Mouse (Mus musculus): ENCODE data around the gene Nrxn2. TPM values are rescaled to one million over a fixed set of nuclear protein-coding genes. Genes with fewer than 3 reads are reported as not detected.
A peak's percentile ranks its signal among the peaks of the same experiment; 100 is the strongest.

The Nrxn2 gene
- polyA plus RNA-seq, 1 experiment, result 6.4 TPM

- H3K36me3 ChIP-seq (ENCODE audit: control insufficient read depth, insufficient read depth, low read length), result no peaks in the 10 kb centered on the region
- H3K4me1 ChIP-seq (ENCODE audit: control insufficient read depth, insufficient read depth, low read length), result no peaks in the 10 kb centered on the region
- H3K27me3 ChIP-seq (replicated peaks; ENCODE audit: control insufficient read depth, insufficient read depth, low read length), result no peaks in the 10 kb centered on the region; the same call in 1 of the 2 replicates
- H3K4me3 ChIP-seq (ENCODE audit: insufficient read depth, low read depth, low read length), result no peak overlapping the region
- WGBS, result 7% methylated on average over 38 of the region's 38 CpGs
- no peak overlapping the region for H3K27ac ChIP-seq (ENCODE audit: insufficient read depth, low read depth, low read length)
- TF ChIP-seq CTCF (conservative IDR thresholded peaks at IDR 0.05; ENCODE audit: insufficient read depth, insufficient read length, low read depth, low read length) (no peak), POLR2A (IDR thresholded peaks at IDR 0.05; ENCODE audit: low read depth, low read length) (no peak)
- DNase-seq, result no peak
These were observed 80.0 kb downstream of the Nrxn2 start for GRCm38 (mm10) chr19:6498350-6499131.

- no peaks in the 10 kb centered on the region for H3K36me3 ChIP-seq (ENCODE audit: control insufficient read depth, insufficient read depth, low read length)
- DNase-seq, result no peak
- no peaks in the 10 kb centered on the region for H3K4me1 ChIP-seq (ENCODE audit: control insufficient read depth, insufficient read depth, low read length)
- TF ChIP-seq CTCF (conservative IDR thresholded peaks at IDR 0.05; ENCODE audit: insufficient read depth, insufficient read length, low read depth, low read length), result no peak
- no peak for TF ChIP-seq POLR2A (IDR thresholded peaks at IDR 0.05; ENCODE audit: low read depth, low read length)
- no peak overlapping the region for H3K27ac ChIP-seq (ENCODE audit: insufficient read depth, low read depth, low read length)
- H3K27me3 ChIP-seq (replicated peaks; ENCODE audit: control insufficient read depth, insufficient read depth, low read length), result no peaks in the 10 kb centered on the region; the same call in 1 of the 2 replicates
- H3K4me3 ChIP-seq (ENCODE audit: insufficient read depth, low read depth, low read length), result no peak overlapping the region
- WGBS, result 61% methylated on average over 6 of the region's 6 CpGs
These were observed 81.5 kb downstream of the Nrxn2 start for GRCm38 (mm10) chr19:6499860-6500635.

GRCm38 (mm10) chr19:6500636-6501025 is 82.1 kb downstream of the Nrxn2 start:
- no peaks in the 10 kb centered on the region; the same call in 1 of the 2 replicates for H3K27me3 ChIP-seq (replicated peaks; ENCODE audit: control insufficient read depth, insufficient read depth, low read length)

GRCm38 (mm10) chr19:6502035-6502541 is 83.6 kb downstream of the Nrxn2 start:
- TF ChIP-seq POLR2A (IDR thresholded peaks at IDR 0.05; ENCODE audit: low read depth, low read length), result no peak
- no peak for TF ChIP-seq CTCF (conservative IDR thresholded peaks at IDR 0.05; ENCODE audit: insufficient read depth, insufficient read length, low read depth, low read length)

More at GRCm38 (mm10) chr19:6500636-6501025, 82.1 kb downstream of the Nrxn2 start:
- no peak overlapping the region for H3K27ac ChIP-seq (ENCODE audit: insufficient read depth, low read depth, low read length)
- no peak overlapping the region for H3K4me3 ChIP-seq (ENCODE audit: insufficient read depth, low read depth, low read length)
- DNase-seq, result no peak
- TF ChIP-seq POLR2A (IDR thresholded peaks at IDR 0.05; ENCODE audit: low read depth, low read length), result no peak
- no peak for TF ChIP-seq CTCF (conservative IDR thresholded peaks at IDR 0.05; ENCODE audit: insufficient read depth, insufficient read length, low read depth, low read length)
- WGBS, result 31% methylated on average over 2 of the region's 2 CpGs
- no peaks in the 10 kb centered on the region for H3K36me3 ChIP-seq (ENCODE audit: control insufficient read depth, insufficient read depth, low read length)
- H3K4me1 ChIP-seq (ENCODE audit: control insufficient read depth, insufficient read depth, low read length), result no peaks in the 10 kb centered on the region

GRCm38 (mm10) chr19:6502543-6503319 is 84.2 kb downstream of the Nrxn2 start:
- DNase-seq, result peak; percentile 62
- H3K4me1 ChIP-seq (ENCODE audit: control insufficient read depth, insufficient read depth, low read length), result no peaks in the 10 kb centered on the region
- H3K36me3 ChIP-seq (ENCODE audit: control insufficient read depth, insufficient read depth, low read length), result no peaks in the 10 kb centered on the region
- H3K27ac ChIP-seq (ENCODE audit: insufficient read depth, low read depth, low read length), result no peak overlapping the region
- TF ChIP-seq CTCF (conservative IDR thresholded peaks at IDR 0.05; ENCODE audit: insufficient read depth, insufficient read length, low read depth, low read length) (no peak), POLR2A (IDR thresholded peaks at IDR 0.05; ENCODE audit: low read depth, low read length) (no peak)
- H3K4me3 ChIP-seq (ENCODE audit: insufficient read depth, low read depth, low read length), result peak overlapping the region; percentile 6; the same call in 1 of the 2 replicates
- no peaks in the 10 kb centered on the region for H3K27me3 ChIP-seq (replicated peaks; ENCODE audit: control insufficient read depth, insufficient read depth, low read length)
- 5% methylated on average over 20 of the region's 20 CpGs for WGBS

More at GRCm38 (mm10) chr19:6502035-6502541, 83.6 kb downstream of the Nrxn2 start:
- Histone ChIP-seq H3K36me3 (ENCODE audit: control insufficient read depth, insufficient read depth, low read length) (no peaks in the 10 kb centered on the region), H3K4me1 (ENCODE audit: control insufficient read depth, insufficient read depth, low read length) (no peaks in the 10 kb centered on the region), H3K4me3 (ENCODE audit: insufficient read depth, low read depth, low read length) (no peak overlapping the region), H3K27me3 (replicated peaks; ENCODE audit: control insufficient read depth, insufficient read depth, low read length) (no peaks in the 10 kb centered on the region; the same call in 1 of the 2 replicates), H3K27ac (ENCODE audit: insufficient read depth, low read depth, low read length) (no peak overlapping the region)
- DNase-seq, result peak; percentile 63
- under 1% methylated on average over 25 of the region's 25 CpGs for WGBS

GRCm38 (mm10) chr19:6503926-6504655 is 85.6 kb downstream of the Nrxn2 start:
- TF ChIP-seq CTCF (conservative IDR thresholded peaks at IDR 0.05; ENCODE audit: insufficient read depth, insufficient read length, low read depth, low read length) (no peak), POLR2A (IDR thresholded peaks at IDR 0.05; ENCODE audit: low read depth, low read length) (no peak)
- Histone ChIP-seq H3K4me3 (ENCODE audit: insufficient read depth, low read depth, low read length) (no peak overlapping the region), H3K27ac (ENCODE audit: insufficient read depth, low read depth, low read length) (no peak overlapping the region), H3K27me3 (replicated peaks; ENCODE audit: control insufficient read depth, insufficient read depth, low read length) (no peaks in the 10 kb centered on the region), H3K4me1 (ENCODE audit: control insufficient read depth, insufficient read depth, low read length) (no peaks in the 10 kb centered on the region), H3K36me3 (ENCODE audit: control insufficient read depth, insufficient read depth, low read length) (no peaks in the 10 kb centered on the region)
- DNase-seq, result no peak
- 19% methylated on average over 16 of the region's 16 CpGs for WGBS
